ENCODE assay signal across 14 mouse cellular contexts in the genomic region with DNA sequence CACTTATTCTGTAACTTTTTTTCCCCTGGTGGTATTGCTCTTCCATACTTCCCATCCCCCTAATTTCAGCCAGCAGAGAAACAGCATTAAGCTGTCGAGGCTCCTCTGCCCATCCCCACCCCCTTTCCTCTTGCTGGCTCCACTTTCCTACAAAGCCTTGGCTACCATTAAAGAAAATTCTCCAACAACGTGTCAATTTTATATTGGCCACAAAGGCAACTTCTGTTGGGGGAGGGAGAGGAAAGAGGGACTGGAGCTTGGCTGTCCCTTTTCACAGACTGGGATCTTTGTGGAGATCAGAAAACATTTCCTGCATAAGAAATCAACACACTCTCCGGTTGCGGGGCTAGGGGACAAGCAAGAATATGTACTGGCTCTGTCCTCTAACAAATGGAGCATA. TPM values are rescaled to one million over a fixed set of nuclear protein-coding genes. Genes with fewer than 3 reads are reported as not detected.
DNase-seq lines count a peak whose midpoint lies in the region; ATAC-seq and TF ChIP-seq lines count a peak whose summit lies in the region.
"Had no signal": no experiment of that assay in that cellular context is flagged by ENCODE, and none has a peak within 500 bp of the region (broad histone marks: within the 10 kb centered on the region; RNA-seq: fewer than 3 reads in every experiment).

No protein-coding gene starts in this region.

- peak overlapping the region; percentile 25 for H3K4me2 ChIP-seq in hindbrain, embryonic 12.5 days (replicated peaks)
- peak overlapping the region; percentile 57 for H3K4me2 ChIP-seq in hindbrain, postnatal 0 days (ENCODE audit: low read depth, low read length)
- peak overlapping the region; percentile 72 for H3K4me2 ChIP-seq in midbrain, embryonic 16.5 days (ENCODE audit: low read length)
- H3K4me2 ChIP-seq in liver, embryonic 11.5 days: no peak overlapping the region

- DNase-seq in hindbrain, embryonic 10.5 days (ENCODE audit: low spot score): no peak
- DNase-seq in cerebellum, adult 9-11 months: peak; percentile 63
- DNase-seq in hindbrain, postnatal 0 days (ENCODE audit: low spot score): peak; percentile 59
- DNase-seq in liver, embryonic 11.5 days (ENCODE audit: low spot score): no peak
- DNase-seq in adrenal gland, adult 8-10 months: no peak
- DNase-seq: gastrocnemius, postnatal 14 days; spleen, adult 18-20 months; thymus, adult 2 months had no signal

- TF ChIP-seq CTCF in hindbrain, postnatal 0 days (IDR thresholded peaks at IDR 0.05; ENCODE audit: low read depth): no peak

- no peak overlapping the region for H3K4me3 ChIP-seq in hindbrain, embryonic 12.5 days
- no peak overlapping the region for H3K4me3 ChIP-seq in hindbrain, embryonic 10.5 days
- peak overlapping the region; percentile 75 for H3K4me3 ChIP-seq in hindbrain, postnatal 0 days (ENCODE audit: low read length)
- peak overlapping the region; percentile 60 for H3K4me3 ChIP-seq in midbrain, embryonic 16.5 days (ENCODE audit: low read depth, low read length)
- no peak overlapping the region for H3K4me3 ChIP-seq in liver, embryonic 11.5 days (ENCODE audit: low read depth, low read length)

- WGBS in hindbrain, embryonic 12.5 days: 30% methylated on average over 4 of the region's 4 CpGs
- 29% methylated on average over 4 of the region's 4 CpGs for WGBS in hindbrain, embryonic 10.5 days
- 20% methylated on average over 4 of the region's 4 CpGs for WGBS in hindbrain, postnatal 0 days
- WGBS in midbrain, embryonic 16.5 days: 18% methylated on average over 4 of the region's 4 CpGs
- 33% methylated on average over 4 of the region's 4 CpGs for WGBS in liver, embryonic 11.5 days

- H3K36me3 ChIP-seq in hindbrain, embryonic 12.5 days: no peaks in the 10 kb centered on the region
- no peaks in the 10 kb centered on the region for H3K36me3 ChIP-seq in hindbrain, embryonic 10.5 days
- H3K36me3 ChIP-seq in hindbrain, postnatal 0 days (ENCODE audit: insufficient read depth, low read length): no peaks in the 10 kb centered on the region
- H3K36me3 ChIP-seq in midbrain, embryonic 16.5 days (ENCODE audit: control insufficient read depth, insufficient read depth, low read length): no peaks in the 10 kb centered on the region
- no peaks in the 10 kb centered on the region for H3K36me3 ChIP-seq in liver, embryonic 11.5 days (ENCODE audit: control insufficient read depth, insufficient read depth, low read length)

- H3K9ac ChIP-seq in hindbrain, embryonic 12.5 days: no peak overlapping the region
- peak overlapping the region; percentile 6; the same call in 1 of the 2 replicates for H3K9ac ChIP-seq in hindbrain, postnatal 0 days (replicated peaks; ENCODE audit: low read length)
- H3K9ac ChIP-seq in midbrain, embryonic 16.5 days (ENCODE audit: low read depth, low read length): peak overlapping the region; percentile 45; the same call in 1 of the 2 replicates
- H3K9ac ChIP-seq in liver, embryonic 11.5 days (ENCODE audit: low read depth, low read length): no peak overlapping the region

- H3K4me1 ChIP-seq in hindbrain, embryonic 12.5 days: peaks cover 26% of the 10 kb centered on the region
- peaks cover 39% of the 10 kb centered on the region for H3K4me1 ChIP-seq in hindbrain, embryonic 10.5 days (replicated peaks)
- peaks cover 3% of the 10 kb centered on the region; the same call in 1 of the 2 replicates for H3K4me1 ChIP-seq in hindbrain, postnatal 0 days (ENCODE audit: insufficient read depth, low read length)
- H3K4me1 ChIP-seq in midbrain, embryonic 16.5 days (ENCODE audit: control insufficient read depth, insufficient read depth, low read length): peaks cover 30% of the 10 kb centered on the region
- H3K4me1 ChIP-seq in liver, embryonic 11.5 days (replicated peaks; ENCODE audit: control insufficient read depth, insufficient read depth, low read length): no peaks in the 10 kb centered on the region

- H3K27ac ChIP-seq in hindbrain, embryonic 12.5 days: no peak overlapping the region
- H3K27ac ChIP-seq in hindbrain, embryonic 10.5 days: no peak overlapping the region
- H3K27ac ChIP-seq in hindbrain, postnatal 0 days: peak overlapping the region; percentile 52
- H3K27ac ChIP-seq in midbrain, embryonic 16.5 days (ENCODE audit: low read length): no peak overlapping the region
- H3K27ac ChIP-seq in liver, embryonic 11.5 days (ENCODE audit: low read depth, low read length): no peak overlapping the region

- no peaks in the 10 kb centered on the region for H3K27me3 ChIP-seq in hindbrain, embryonic 12.5 days
- peaks cover 10% of the 10 kb centered on the region for H3K27me3 ChIP-seq in hindbrain, embryonic 10.5 days (ENCODE audit: insufficient read depth, poor library complexity, severe bottlenecking)
- no peaks in the 10 kb centered on the region for H3K27me3 ChIP-seq in hindbrain, postnatal 0 days (ENCODE audit: insufficient read depth, low read length)
- no peaks in the 10 kb centered on the region for H3K27me3 ChIP-seq in midbrain, embryonic 16.5 days (ENCODE audit: control insufficient read depth, insufficient read depth, low read depth, low read length)
- H3K27me3 ChIP-seq in liver, embryonic 11.5 days (replicated peaks; ENCODE audit: control insufficient read depth, insufficient read depth, low read length): peaks cover 11% of the 10 kb centered on the region

- H3K9me3 ChIP-seq in hindbrain, embryonic 12.5 days (replicated peaks): no peaks in the 10 kb centered on the region
- H3K9me3 ChIP-seq in hindbrain, embryonic 10.5 days: no peaks in the 10 kb centered on the region
- no peaks in the 10 kb centered on the region for H3K9me3 ChIP-seq in hindbrain, postnatal 0 days (ENCODE audit: low read length)
- no peaks in the 10 kb centered on the region for H3K9me3 ChIP-seq in midbrain, embryonic 16.5 days (replicated peaks; ENCODE audit: control insufficient read depth, low read length, poor library complexity, severe bottlenecking)
- no peaks in the 10 kb centered on the region for H3K9me3 ChIP-seq in liver, embryonic 11.5 days (ENCODE audit: control insufficient read depth, low read length)

- ATAC-seq in hindbrain, embryonic 12.5 days (ENCODE audit: low FRiP score): no peak
- peak; percentile 52 for ATAC-seq in hindbrain, postnatal 0 days
- no peak for ATAC-seq in midbrain, embryonic 16.5 days
- ATAC-seq in liver, embryonic 11.5 days (replicated peaks; ENCODE audit: low FRiP score): no peak
- ATAC-seq in erythroblast, adult 5-6 weeks (replicated peaks; ENCODE audit: low FRiP score, poor library complexity, severe bottlenecking): no peak
- ATAC-seq: intestine, embryonic 16.5 days had no signal

RNA-seq across cellular contexts. Expression of a gene that starts 4.9 kb away (rescaled TPM):
- 22.4 and 24.1 TPM in 2 replicates for polyA plus RNA-seq in hindbrain, embryonic 12.5 days (2016; fragmentation: Nextera tagmentation; extraction: Ambion mirVana)
- 2.6 and 8.4 TPM in 2 replicates for polyA plus RNA-seq in hindbrain, embryonic 10.5 days (2016; fragmentation: Nextera tagmentation; extraction: Ambion mirVana)
- 74.6 and 79.2 TPM in 2 replicates for total RNA-seq in hindbrain, postnatal 0 days (2014; rRNA removed)
- 44.7 and 46.5 TPM in 2 replicates for polyA plus RNA-seq in hindbrain, postnatal 0 days (2015; fragmentation: Nextera tagmentation; extraction: Ambion mirVana)
- 67.9 and 68.6 TPM in 2 replicates for polyA plus RNA-seq in midbrain, embryonic 16.5 days (2015; fragmentation: Nextera tagmentation; extraction: Ambion mirVana)
- 0.32 and 0.43 TPM in 2 replicates for polyA plus RNA-seq in liver, embryonic 11.5 days (2014; fragmentation: Nextera tagmentation; extraction: Ambion mirVana)
- total RNA-seq in adrenal gland, adult 8-10 months (2022): 1 to 10 TPM in 2 of 4 experiments, under 1 TPM in 2; 0.70 to 1.9 (median 1.4) TPM
- not detected in 2 replicates for total RNA-seq in erythroblast, adult 5-6 weeks (2015; ENCODE audit: low replicate concordance)
- 0.56 TPM in 1 of 2 replicates, not detected in the other for total RNA-seq in erythroblast, adult 5-6 weeks (2017; ENCODE audit: low replicate concordance)
- total RNA-seq: liver, adult 2 months; MEL had no signal
- polyA plus RNA-seq: liver, adult 2 months had no signal

Comparison
In these comparisons a context has a peak if more than half of its experiments do, and no peak if none do; other contexts are left out.
1. H3K4me3 ChIP-seq: peak in hindbrain, postnatal 0 days (single experiment) and midbrain, embryonic 16.5 days (single experiment); none in hindbrain, embryonic 12.5 days (single experiment), hindbrain, embryonic 10.5 days (single experiment) and liver, embryonic 11.5 days (single experiment).
2. H3K9ac ChIP-seq: peak in hindbrain, postnatal 0 days (single experiment) and midbrain, embryonic 16.5 days (single experiment); none in hindbrain, embryonic 12.5 days (single experiment) and liver, embryonic 11.5 days (single experiment).
3. DNase-seq: peak in cerebellum, adult 9-11 months (single experiment) and hindbrain, postnatal 0 days (single experiment); none in hindbrain, embryonic 10.5 days (single experiment), liver, embryonic 11.5 days (single experiment) and adrenal gland, adult 8-10 months (single experiment).